Comparison of ENCODE assay signal across 25 mouse cellular contexts in the genomic region with DNA sequence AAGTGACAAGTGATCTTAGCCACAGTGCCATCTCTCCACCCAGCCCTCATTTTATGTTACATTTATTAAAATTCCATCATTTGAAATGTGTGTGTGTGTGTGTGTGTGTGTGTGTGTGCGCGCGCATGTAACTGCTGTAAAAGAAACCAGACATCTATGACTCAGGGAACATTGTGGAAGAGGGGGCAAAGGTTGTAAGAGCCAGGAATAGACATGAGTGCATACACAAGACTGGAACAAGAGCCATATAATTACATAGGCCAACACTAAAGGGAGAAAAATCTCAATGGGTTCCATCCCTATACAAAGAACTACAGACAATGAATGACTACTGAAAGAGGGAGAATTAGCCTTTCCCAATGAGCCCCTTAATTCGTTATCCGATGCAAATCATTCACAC.
"Had no signal": no experiment of that assay in that cellular context is flagged by ENCODE, and none has a peak within 500 bp of the region (broad histone marks: within the 10 kb centered on the region; RNA-seq: fewer than 3 reads in every experiment).

No protein-coding gene starts in this region.

- H3K27me3 ChIP-seq: heart, embryonic 12.5 days; hindbrain, embryonic 13.5 days; hindbrain, embryonic 15.5 days; limb, embryonic 15.5 days; liver, embryonic 12.5 days had no signal

- H3K9ac ChIP-seq: heart, embryonic 12.5 days; hindbrain, embryonic 13.5 days; hindbrain, embryonic 15.5 days; kidney, embryonic 15.5 days; limb, embryonic 13.5 days; limb, embryonic 15.5 days; liver, embryonic 12.5 days; liver, embryonic 14.5 days had no signal

- H3K27ac ChIP-seq: gastrocnemius, adult 2 months; heart, embryonic 10.5 days; hindbrain, embryonic 13.5 days; hindbrain, embryonic 15.5 days; kidney, embryonic 15.5 days; kidney, postnatal 0 days; limb, embryonic 13.5 days; limb, embryonic 15.5 days; liver, embryonic 12.5 days; liver, embryonic 14.5 days had no signal

- H3K9me3 ChIP-seq: heart, embryonic 10.5 days; heart, embryonic 12.5 days; hindbrain, embryonic 13.5 days; hindbrain, embryonic 15.5 days; kidney, embryonic 15.5 days; limb, embryonic 13.5 days; limb, embryonic 15.5 days; liver, embryonic 12.5 days had no signal

- H3K4me2 ChIP-seq: heart, embryonic 12.5 days; hindbrain, embryonic 13.5 days; hindbrain, embryonic 15.5 days; kidney, embryonic 15.5 days; limb, embryonic 13.5 days; limb, embryonic 15.5 days; liver, embryonic 12.5 days had no signal

- ATAC-seq: inflammation-experienced regulatory T-cells, adult 6 months; liver, embryonic 12.5 days had no signal

- H3K36me3 ChIP-seq: heart, embryonic 10.5 days; heart, embryonic 12.5 days; hindbrain, embryonic 13.5 days; hindbrain, embryonic 15.5 days; kidney, embryonic 15.5 days; limb, embryonic 13.5 days; limb, embryonic 15.5 days; liver, embryonic 12.5 days had no signal

- H3K4me1 ChIP-seq: heart, embryonic 10.5 days; heart, embryonic 12.5 days; hindbrain, embryonic 13.5 days; hindbrain, embryonic 15.5 days; kidney, embryonic 15.5 days; limb, embryonic 13.5 days; limb, embryonic 15.5 days; liver, embryonic 12.5 days had no signal

- H3K4me3 ChIP-seq: gastrocnemius, adult 2 months; heart, embryonic 10.5 days; heart, embryonic 12.5 days; hindbrain, embryonic 13.5 days; hindbrain, embryonic 15.5 days; kidney, embryonic 15.5 days; limb, embryonic 13.5 days; limb, embryonic 15.5 days; liver, embryonic 12.5 days had no signal

- DNase-seq: gastrocnemius, adult 2 months; gastrocnemius, postnatal 10 days; gastrocnemius, postnatal 25 days; heart, adult 18-20 months; heart, postnatal 10 days; heart, postnatal 36 days; kidney, adult 11 months; kidney, adult 2 months; kidney, adult 9 months; kidney, postnatal 14 days; kidney, postnatal 36 days; layer of hippocampus, adult 9-11 months; layer of hippocampus, postnatal 36 days; left cerebral cortex, postnatal 4 days had no signal
